Mouse (Mus musculus): ENCODE results near the gene Prss48. TPM values are rescaled to one million over a fixed set of nuclear protein-coding genes. Genes with fewer than 3 reads are reported as not detected.

Prss48 gene
- polyA plus RNA-seq, 1 experiment from 2014 or later = not detected

DNA sequence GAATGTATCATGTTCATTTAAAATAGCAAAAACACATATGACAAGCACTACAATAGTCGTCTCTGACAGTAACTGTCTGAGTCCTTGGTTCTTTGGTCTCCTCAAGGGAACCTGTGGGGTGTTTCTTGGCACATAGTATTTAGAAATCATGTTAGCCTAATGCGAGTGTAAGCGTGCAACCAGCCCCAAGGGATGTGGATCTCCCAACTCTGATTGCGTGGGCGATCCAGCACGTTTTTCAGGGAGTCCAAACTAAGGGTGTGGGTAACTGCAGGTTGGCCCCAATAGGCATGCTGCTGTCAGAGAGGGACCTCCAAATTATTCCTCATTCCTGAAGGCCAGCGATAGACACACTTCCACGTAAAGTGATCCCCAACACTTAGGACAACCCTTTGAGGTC is 33.3 kb downstream of the Prss48 start:
- Histone ChIP-seq H3K36me3 (no peaks in the 10 kb centered on the region), H3K4me3 (no peak overlapping the region), H3K27ac (no peak overlapping the region), H3K27me3 (no peaks in the 10 kb centered on the region), H3K9ac (no peak overlapping the region), H3K4me2 (no peak overlapping the region), H3K9me3 (no peaks in the 10 kb centered on the region), H3K4me1 (peaks cover 40% of the 10 kb centered on the region)
- no peak for ATAC-seq (ENCODE audit: borderline replicate concordance, extremely low read depth, low FRiP score, low TSS enrichment)
- 82% methylated on average over 8 of the region's 8 CpGs for WGBS

DNA sequence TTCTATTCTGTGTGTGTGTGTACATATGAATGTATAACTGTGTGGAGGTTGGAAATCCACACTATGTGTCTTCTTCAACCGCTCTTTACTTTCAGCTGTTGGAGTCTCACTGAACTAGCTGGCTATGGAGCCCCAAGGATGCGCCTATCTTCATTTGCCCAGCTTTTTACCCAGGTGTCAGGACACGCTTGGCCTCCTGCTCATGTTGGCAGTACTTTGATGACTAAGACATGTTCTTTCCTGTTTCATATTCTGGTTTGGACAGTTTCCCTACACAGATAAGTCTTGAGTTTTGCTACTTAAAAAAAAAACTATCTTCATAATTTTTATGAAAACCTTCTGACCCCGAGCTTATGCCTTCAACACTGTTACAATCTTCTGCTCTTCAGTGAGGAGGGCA is 36.8 kb downstream of the Prss48 start:
- 0 out of 2 replicates have a peak overlapping the region, but pooled peaks have one; percentile 18 for H3K27ac ChIP-seq
- WGBS = 67% methylated on average over 4 of the region's 4 CpGs
- peaks cover 6% of the 10 kb centered on the region; the same call in 1 of the 2 replicates for H3K9me3 ChIP-seq
- H3K9ac ChIP-seq = no peak overlapping the region
- no peak overlapping the region for H3K4me2 ChIP-seq
- peaks cover 24% of the 10 kb centered on the region for H3K4me1 ChIP-seq
- no peaks in the 10 kb centered on the region for H3K36me3 ChIP-seq
- ATAC-seq (ENCODE audit: borderline replicate concordance, extremely low read depth, low FRiP score, low TSS enrichment) = no peak
- H3K4me3 ChIP-seq = no peak overlapping the region
- H3K27me3 ChIP-seq = no peaks in the 10 kb centered on the region

DNA sequence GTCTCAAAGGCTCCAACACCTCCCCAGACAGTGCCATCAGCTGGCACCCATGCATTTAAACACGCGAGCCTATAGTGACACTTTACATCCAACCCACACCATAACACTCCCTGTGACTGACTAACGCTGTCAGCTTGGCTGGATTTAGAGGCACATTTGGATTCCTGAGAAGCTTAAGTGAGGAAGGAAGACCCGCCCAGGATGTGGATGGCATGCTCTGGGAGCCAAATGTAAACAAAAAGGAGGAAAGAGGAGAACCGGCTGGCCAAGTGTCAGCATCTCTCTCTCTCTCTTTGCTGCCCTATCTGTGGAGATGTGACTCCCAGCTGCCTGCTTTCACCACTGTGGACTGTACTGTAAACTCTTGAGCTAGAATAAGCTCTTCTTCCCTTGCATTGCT is 41.2 kb downstream of the Prss48 start:
- peaks cover 6% of the 10 kb centered on the region; the same call in 1 of the 2 replicates for H3K9me3 ChIP-seq
- H3K4me3 ChIP-seq = no peak overlapping the region
- H3K27ac ChIP-seq = peak overlapping the region; percentile 32; the same call in 1 of the 2 replicates
- ATAC-seq (ENCODE audit: borderline replicate concordance, extremely low read depth, low FRiP score, low TSS enrichment) = peak; percentile 92
- H3K9ac ChIP-seq = no peak overlapping the region
- peaks cover 14% of the 10 kb centered on the region for H3K4me1 ChIP-seq
- no peaks in the 10 kb centered on the region for H3K27me3 ChIP-seq
- H3K4me2 ChIP-seq = no peak overlapping the region
- no peaks in the 10 kb centered on the region for H3K36me3 ChIP-seq
- 1% methylated on average over 5 of the region's 5 CpGs for whole genome bisulfite sequencing

DNA sequence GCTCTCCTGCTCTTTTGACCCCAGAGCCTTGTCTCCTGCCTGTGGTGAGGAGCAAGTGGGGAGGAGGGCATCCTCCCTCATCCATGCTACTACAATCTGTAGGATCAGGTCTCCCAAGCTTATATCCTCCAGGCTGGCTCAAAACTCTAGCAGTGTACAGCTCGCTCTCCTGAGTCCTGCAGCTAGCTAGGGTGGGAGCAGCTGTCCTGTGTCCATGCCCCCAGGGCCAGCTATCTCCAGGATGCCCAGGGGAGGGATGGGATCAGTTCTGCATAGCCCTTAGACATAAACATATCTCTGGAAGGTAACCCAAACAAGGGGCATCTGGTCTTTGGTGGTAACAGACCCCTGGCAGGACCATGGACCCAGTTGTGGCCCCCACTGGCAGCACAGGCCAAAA is 42.6 kb downstream of the Prss48 start:
- Histone ChIP-seq H3K9ac (no peak overlapping the region), H3K9me3 (peaks cover 6% of the 10 kb centered on the region; the same call in 1 of the 2 replicates), H3K27ac (no peak overlapping the region), H3K27me3 (no peaks in the 10 kb centered on the region), H3K4me2 (no peak overlapping the region), H3K4me3 (no peak overlapping the region), H3K4me1 (peaks cover 7% of the 10 kb centered on the region), H3K36me3 (no peaks in the 10 kb centered on the region)
- no peak for ATAC-seq (ENCODE audit: borderline replicate concordance, extremely low read depth, low FRiP score, low TSS enrichment)
- 100% methylated on average over 1 of the region's 1 CpGs for WGBS

DNA sequence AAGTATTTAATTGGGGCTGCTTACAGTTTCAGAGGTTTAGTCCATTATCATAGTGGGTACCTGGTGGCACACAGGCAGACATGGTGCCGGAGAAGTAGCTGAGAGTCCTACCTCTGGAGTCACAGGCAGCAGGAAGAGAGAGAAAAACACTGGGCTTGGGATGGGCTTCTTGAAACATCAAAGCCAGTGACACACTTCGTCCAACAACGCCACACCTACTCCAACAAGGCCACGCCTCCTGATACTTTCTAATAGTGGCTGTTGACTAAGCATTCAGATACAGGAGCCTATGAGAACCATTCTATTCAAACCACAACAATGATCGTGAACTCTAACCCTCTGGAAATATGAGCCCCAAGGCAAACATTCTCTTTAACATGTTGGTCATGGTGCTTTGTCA is 46.6 kb downstream of the Prss48 start:
- no peak overlapping the region for H3K4me3 ChIP-seq
- H3K36me3 ChIP-seq = no peaks in the 10 kb centered on the region
- no peak overlapping the region for H3K27ac ChIP-seq
- no peak overlapping the region for H3K4me2 ChIP-seq
- no peak overlapping the region for H3K9ac ChIP-seq
- no peak for ATAC-seq (ENCODE audit: borderline replicate concordance, extremely low read depth, low FRiP score, low TSS enrichment)
- WGBS = 80% methylated on average over 5 of the region's 5 CpGs
- no peaks in the 10 kb centered on the region for H3K27me3 ChIP-seq
- H3K9me3 ChIP-seq = no peaks in the 10 kb centered on the region
- no peaks in the 10 kb centered on the region for H3K4me1 ChIP-seq

DNA sequence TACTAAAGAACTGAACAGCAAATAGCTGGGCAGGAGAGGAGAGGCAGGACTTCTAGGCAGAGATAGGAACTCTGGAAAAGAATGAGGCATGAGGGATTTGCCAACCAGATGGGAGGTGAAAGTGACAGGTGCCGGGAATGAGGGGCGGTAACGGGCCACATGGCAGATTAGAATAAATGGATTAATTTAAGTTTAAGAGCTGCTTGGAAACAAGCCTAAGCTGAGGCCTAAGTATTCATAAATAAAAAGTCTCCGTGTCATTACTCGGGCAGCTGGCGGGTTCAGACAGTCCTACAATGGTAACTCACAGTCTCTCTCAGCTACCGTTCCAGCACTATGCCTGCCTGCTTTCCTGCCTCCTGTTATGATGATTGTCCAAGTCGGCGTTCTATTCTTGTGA is 47.0 kb downstream of the Prss48 start:
- Histone ChIP-seq H3K36me3 (no peaks in the 10 kb centered on the region), H3K9me3 (no peaks in the 10 kb centered on the region), H3K4me2 (no peak overlapping the region), H3K4me3 (no peak overlapping the region), H3K27me3 (no peaks in the 10 kb centered on the region), H3K9ac (no peak overlapping the region), H3K27ac (no peak overlapping the region), H3K4me1 (no peaks in the 10 kb centered on the region)
- no peak for ATAC-seq (ENCODE audit: borderline replicate concordance, extremely low read depth, low FRiP score, low TSS enrichment)
- WGBS = 87% methylated on average over 9 of the region's 9 CpGs

DNA sequence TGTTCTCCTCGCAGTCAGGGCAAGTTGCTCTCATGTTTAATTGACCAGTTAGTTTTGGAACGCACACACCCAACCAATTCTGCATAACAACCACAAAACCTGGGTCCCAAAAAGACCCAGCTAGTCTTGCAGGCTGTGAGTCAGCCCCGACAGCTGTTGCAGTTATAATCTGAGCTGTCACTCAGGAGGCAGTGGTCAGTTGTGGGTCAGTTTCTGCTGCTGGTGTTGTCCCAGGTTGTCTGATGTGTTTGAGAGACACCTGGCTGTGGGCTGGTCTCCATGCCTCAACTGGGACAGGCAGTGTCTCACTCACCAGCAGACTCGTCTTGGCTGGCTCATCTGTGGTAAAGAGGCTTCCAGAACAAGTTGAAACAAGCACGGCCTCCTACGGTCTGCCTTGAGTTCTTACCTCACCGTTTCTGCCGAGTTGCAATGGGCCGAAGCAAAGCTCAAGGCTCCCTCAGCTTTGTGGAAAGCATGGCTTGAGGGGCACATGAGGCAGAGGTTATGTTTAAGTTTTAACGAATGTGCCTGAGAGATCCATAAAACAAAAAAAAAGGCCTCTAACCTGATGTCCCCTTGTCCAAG is 49.5 kb downstream of the Prss48 start:
- Histone ChIP-seq H3K4me1 (no peaks in the 10 kb centered on the region), H3K36me3 (no peaks in the 10 kb centered on the region), H3K9ac (no peak overlapping the region), H3K27me3 (no peaks in the 10 kb centered on the region), H3K9me3 (no peaks in the 10 kb centered on the region), H3K4me3 (no peak overlapping the region), H3K4me2 (no peak overlapping the region), H3K27ac (no peak overlapping the region)
- 85% methylated on average over 10 of the region's 10 CpGs for WGBS
- ATAC-seq (ENCODE audit: borderline replicate concordance, extremely low read depth, low FRiP score, low TSS enrichment) = no peak

DNA sequence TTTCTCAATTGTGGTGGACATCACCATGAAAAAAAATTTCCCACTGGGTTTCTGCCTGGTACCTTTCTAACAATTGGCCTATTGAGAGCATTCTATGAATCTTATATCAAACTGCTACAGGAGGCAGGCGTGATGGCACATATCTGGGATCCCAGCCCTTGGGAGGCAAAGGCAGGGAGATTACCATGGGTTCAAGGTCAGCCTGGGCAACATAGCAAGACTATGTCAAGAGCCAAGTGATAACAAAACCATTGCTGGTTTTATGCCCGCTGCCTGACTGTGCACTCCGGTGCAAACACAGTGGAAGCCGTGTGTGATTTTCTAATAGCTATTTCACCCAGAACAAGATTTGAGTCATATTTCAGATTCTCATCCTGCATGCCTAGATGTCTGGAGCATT is 51.4 kb downstream of the Prss48 start:
- WGBS = 75% methylated on average over 4 of the region's 4 CpGs
- no peak overlapping the region for H3K4me2 ChIP-seq
- ATAC-seq (ENCODE audit: borderline replicate concordance, extremely low read depth, low FRiP score, low TSS enrichment) = no peak

More for the DNA sequence above, 51.4 kb downstream of the Prss48 start:
- no peak overlapping the region for H3K9ac ChIP-seq
- no peaks in the 10 kb centered on the region for H3K4me1 ChIP-seq
- H3K4me3 ChIP-seq = no peak overlapping the region
- H3K27me3 ChIP-seq = no peaks in the 10 kb centered on the region
- H3K36me3 ChIP-seq = no peaks in the 10 kb centered on the region
- H3K9me3 ChIP-seq = no peaks in the 10 kb centered on the region
- H3K27ac ChIP-seq = no peak overlapping the region

Other genes starting within 250 kb of the Prss48 start
- gene Fam160a1, start 185.2 kb downstream of the Prss48 start, polyA plus RNA-seq (2015; fragmentation: Nextera tagmentation; extraction: Ambion mirVana) = 2.9 and 3.1 TPM in 2 replicates
- 1.6 and 2.0 TPM in 2 replicates for gene Glt28d2, start 115.0 kb downstream of the Prss48 start, polyA plus RNA-seq (2015; fragmentation: Nextera tagmentation; extraction: Ambion mirVana)
- 7.0 and 8.8 TPM in 2 replicates for gene Gm37240, start 115.0 kb downstream of the Prss48 start, polyA plus RNA-seq (2015; fragmentation: Nextera tagmentation; extraction: Ambion mirVana)
- gene Sh3d19, start 31.4 kb downstream of the Prss48 start, polyA plus RNA-seq (2015; fragmentation: Nextera tagmentation; extraction: Ambion mirVana) = 31.8 and 33.0 TPM in 2 replicates
- gene Rps3a1, start 140.2 kb upstream of the Prss48 start, polyA plus RNA-seq (2015; fragmentation: Nextera tagmentation; extraction: Ambion mirVana) = 1,266 and 1,287 TPM in 2 replicates
- 2.9 and 3.2 TPM in 2 replicates for gene Lrba, start 222.2 kb upstream of the Prss48 start, polyA plus RNA-seq (2015; fragmentation: Nextera tagmentation; extraction: Ambion mirVana)